Mouse (Mus musculus) small intestine, adult 2 months (tissue): ENCODE data around the gene Farp2.

Experiments used
- CTCF ChIP-seq: fragments of 200-500 bp; IDR thresholded peaks from 2 replicates; pipeline ENCODE4 v1.5.1; 2012; ENCODE audit warnings: low read depth, mild to moderate bottlenecking, control low read depth, inconsistent platforms, low read length, moderate library complexity, mixed read lengths; ENCODE audit not compliant: insufficient replicate concordance, insufficient read length; ENCODE audit errors: extremely low read depth
- POLR2A ChIP-seq: fragments of 200-500 bp; IDR thresholded peaks from 2 replicates; pipeline ENCODE4 v1.6.1; 2012; ENCODE audit warnings: low read depth, mild to moderate bottlenecking, control low read depth, inconsistent platforms, low read length, moderate library complexity

- TF ChIP-seq CTCF (no peak), POLR2A (no peak)
Measured at GRCm38 (mm10) chr1:93567013-93567412, 55.1 kb downstream of the Farp2 start.
